Mouse (Mus musculus): ENCODE measurements around the gene Lrrc8d. TPM values are rescaled to one million over a fixed set of nuclear protein-coding genes. Genes with fewer than 3 reads are reported as not detected.
A peak's percentile ranks its signal among the peaks of the same experiment; 100 is the strongest.

The Lrrc8d gene
- polyA plus RNA-seq (2015; fragmentation: Nextera tagmentation; extraction: Ambion mirVana): 8.8 and 9.7 TPM in 2 replicates

DNA sequence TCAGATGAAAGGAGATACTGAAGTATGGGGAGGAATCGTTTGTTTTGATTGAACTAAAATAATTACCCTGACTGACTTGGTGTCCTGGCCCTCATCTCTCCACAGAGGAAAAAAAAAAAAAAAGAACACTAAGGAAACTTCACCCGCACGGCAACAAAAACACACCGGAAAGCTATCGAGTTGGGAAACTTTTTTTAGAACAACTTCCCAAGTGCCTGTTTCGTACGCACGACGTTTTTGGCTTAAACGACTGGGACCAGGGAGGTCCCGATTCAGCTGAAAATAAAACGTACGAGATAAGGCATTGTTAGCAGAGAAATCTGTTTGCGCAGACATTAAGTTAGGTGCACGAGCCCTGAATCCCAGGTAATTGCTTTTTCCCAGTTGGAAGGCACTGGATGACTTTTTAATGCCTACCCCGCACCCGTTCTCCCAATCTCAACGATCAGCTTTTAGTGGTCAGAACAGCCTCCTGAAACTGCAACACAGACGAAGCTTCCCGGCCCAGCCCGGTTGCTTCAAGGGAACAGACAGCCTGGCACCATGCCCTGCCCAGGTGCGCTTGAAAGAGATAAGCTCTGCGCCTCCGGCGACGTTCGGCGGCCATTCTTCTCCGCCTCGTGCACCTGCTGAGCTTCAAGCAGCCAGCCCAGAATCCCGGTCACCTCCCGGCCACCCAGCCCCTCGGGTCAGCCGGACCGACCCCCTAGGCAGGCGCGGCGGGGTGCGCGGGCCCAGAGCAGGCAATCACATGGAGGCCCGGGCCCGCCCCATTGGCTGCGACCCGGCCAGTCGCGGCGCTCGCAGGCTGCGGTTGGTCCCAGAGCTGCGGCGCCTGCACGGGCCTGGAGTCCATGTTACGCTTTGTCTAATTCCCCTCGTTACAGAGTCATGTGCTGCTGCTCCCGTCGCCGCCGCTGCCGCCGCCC, at the start of gene Lrrc8d:
TSS of gene Lrrc8d (plus strand) at position 829 of the 929 bp plus-strand sequence.
- peak within 1 kb of the TSS; percentile 93 for H3K27ac ChIP-seq (ENCODE audit: low read length)
- H3K27me3 ChIP-seq (ENCODE audit: control insufficient read depth, insufficient read depth, low read length): no peaks in the 10 kb centered on the region
- H3K4me3 ChIP-seq (replicated peaks; ENCODE audit: low read length): peak within 1 kb of the TSS; percentile 88
- H3K4me1 ChIP-seq (ENCODE audit: control insufficient read depth, insufficient read depth, low read length): peaks cover 19% of the 10 kb centered on the region; the same call in 1 of the 2 replicates
- peak within 1 kb of the TSS; percentile 93 for H3K9ac ChIP-seq (ENCODE audit: low read length)
- 2% methylated on average over 60 of the region's 60 CpGs for WGBS
- peak; percentile 89 for ATAC-seq (ENCODE audit: insufficient read depth, low FRiP score)
- H3K9me3 ChIP-seq (replicated peaks; ENCODE audit: control insufficient read depth, low read length): no peaks in the 10 kb centered on the region
- peak within 1 kb of the TSS; percentile 93 for H3K4me2 ChIP-seq (ENCODE audit: low read depth, low read length)
- no peaks in the 10 kb centered on the region for H3K36me3 ChIP-seq (ENCODE audit: control insufficient read depth, insufficient read depth, low read length)

DNA sequence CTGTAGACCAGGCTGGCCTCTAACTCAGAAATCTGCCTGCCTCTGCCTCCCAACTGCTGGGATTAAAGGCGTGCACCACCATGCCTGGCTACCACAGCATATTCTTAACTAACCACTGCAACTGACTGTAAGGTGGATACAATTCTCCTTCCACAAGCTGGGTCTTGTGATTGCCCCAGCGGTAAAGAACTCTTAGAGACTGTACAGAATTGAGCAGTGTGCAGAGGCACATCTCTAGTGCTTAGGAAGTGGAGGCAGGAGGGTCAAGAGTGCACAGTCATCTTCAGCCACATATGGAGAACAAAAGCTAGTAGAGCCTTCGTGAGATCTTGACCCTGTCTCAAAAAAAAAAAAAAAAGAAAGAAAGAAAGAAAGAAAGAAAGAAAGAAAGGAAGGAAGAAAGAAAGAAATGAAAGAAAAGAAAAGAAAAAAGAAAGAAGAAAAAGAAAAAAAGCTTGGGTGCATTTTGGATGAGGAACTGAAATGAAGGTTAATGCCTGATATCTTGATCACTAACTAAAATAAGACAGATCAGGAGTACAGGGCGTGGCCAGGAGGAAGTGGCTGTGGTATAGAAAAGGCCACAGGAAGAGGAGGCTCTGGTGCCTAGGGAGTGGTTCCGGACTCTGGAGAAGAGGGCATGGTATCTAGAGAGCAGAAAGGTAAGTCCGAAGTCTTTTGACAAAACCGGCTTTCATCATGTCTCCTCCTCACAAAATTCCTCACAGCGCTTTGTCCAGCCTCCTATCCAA, 48.9 kb upstream of the Lrrc8d start:
- 0 out of 2 replicates have a peak overlapping the region, but pooled peaks have one; percentile 15 for H3K27ac ChIP-seq (ENCODE audit: low read length)
- no peaks in the 10 kb centered on the region for H3K27me3 ChIP-seq (ENCODE audit: control insufficient read depth, insufficient read depth, low read length)
- ATAC-seq (ENCODE audit: insufficient read depth, low FRiP score): no peak
- peak overlapping the region; percentile 4; the same call in 1 of the 2 replicates for H3K4me2 ChIP-seq (ENCODE audit: low read depth, low read length)
- no peaks in the 10 kb centered on the region for H3K36me3 ChIP-seq (ENCODE audit: control insufficient read depth, insufficient read depth, low read length)
- 0 out of 2 replicates have a peak, but pooled peaks cover 6% of the 10 kb centered on the region for H3K4me1 ChIP-seq (ENCODE audit: control insufficient read depth, insufficient read depth, low read length)
- no peak overlapping the region for H3K4me3 ChIP-seq (replicated peaks; ENCODE audit: low read length)
- H3K9me3 ChIP-seq (replicated peaks; ENCODE audit: control insufficient read depth, low read length): no peaks in the 10 kb centered on the region
- H3K9ac ChIP-seq (ENCODE audit: low read length): no peak overlapping the region
- 76% methylated on average over 8 of the region's 8 CpGs for WGBS

DNA sequence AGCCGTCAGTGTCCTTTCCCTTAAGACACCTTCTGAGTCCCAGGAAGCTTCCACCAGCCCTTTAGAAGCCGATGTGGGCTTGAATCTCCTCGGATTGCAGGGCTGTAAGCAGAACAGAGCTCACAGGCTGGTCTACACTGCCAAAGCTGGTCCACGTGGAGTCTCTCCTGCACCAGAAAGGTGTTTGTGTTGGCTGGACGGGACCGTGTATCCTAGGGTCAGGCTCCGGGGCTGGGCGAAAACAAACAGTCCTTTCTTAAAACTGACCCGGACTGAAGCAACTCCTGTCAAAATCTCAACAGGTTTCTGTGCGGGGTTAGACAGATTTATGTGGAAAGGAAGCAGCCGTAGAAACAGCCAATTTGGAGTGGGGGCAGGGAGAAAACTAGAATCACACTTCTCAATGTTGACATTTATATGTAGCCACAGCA, 48.2 kb upstream of the Lrrc8d start:
- Histone ChIP-seq H3K27ac (ENCODE audit: low read length) (0 out of 2 replicates have a peak overlapping the region, but pooled peaks have one; percentile 15), H3K9ac (ENCODE audit: low read length) (peak overlapping the region; percentile 28), H3K4me1 (ENCODE audit: control insufficient read depth, insufficient read depth, low read length) (0 out of 2 replicates have a peak, but pooled peaks cover 6% of the 10 kb centered on the region), H3K36me3 (ENCODE audit: control insufficient read depth, insufficient read depth, low read length) (no peaks in the 10 kb centered on the region), H3K27me3 (ENCODE audit: control insufficient read depth, insufficient read depth, low read length) (no peaks in the 10 kb centered on the region), H3K4me3 (replicated peaks; ENCODE audit: low read length) (no peak overlapping the region), H3K9me3 (replicated peaks; ENCODE audit: control insufficient read depth, low read length) (no peaks in the 10 kb centered on the region), H3K4me2 (ENCODE audit: low read depth, low read length) (peak overlapping the region; percentile 4; the same call in 1 of the 2 replicates)
- ATAC-seq (ENCODE audit: insufficient read depth, low FRiP score): no peak
- WGBS: 27% methylated on average over 11 of the region's 11 CpGs

DNA sequence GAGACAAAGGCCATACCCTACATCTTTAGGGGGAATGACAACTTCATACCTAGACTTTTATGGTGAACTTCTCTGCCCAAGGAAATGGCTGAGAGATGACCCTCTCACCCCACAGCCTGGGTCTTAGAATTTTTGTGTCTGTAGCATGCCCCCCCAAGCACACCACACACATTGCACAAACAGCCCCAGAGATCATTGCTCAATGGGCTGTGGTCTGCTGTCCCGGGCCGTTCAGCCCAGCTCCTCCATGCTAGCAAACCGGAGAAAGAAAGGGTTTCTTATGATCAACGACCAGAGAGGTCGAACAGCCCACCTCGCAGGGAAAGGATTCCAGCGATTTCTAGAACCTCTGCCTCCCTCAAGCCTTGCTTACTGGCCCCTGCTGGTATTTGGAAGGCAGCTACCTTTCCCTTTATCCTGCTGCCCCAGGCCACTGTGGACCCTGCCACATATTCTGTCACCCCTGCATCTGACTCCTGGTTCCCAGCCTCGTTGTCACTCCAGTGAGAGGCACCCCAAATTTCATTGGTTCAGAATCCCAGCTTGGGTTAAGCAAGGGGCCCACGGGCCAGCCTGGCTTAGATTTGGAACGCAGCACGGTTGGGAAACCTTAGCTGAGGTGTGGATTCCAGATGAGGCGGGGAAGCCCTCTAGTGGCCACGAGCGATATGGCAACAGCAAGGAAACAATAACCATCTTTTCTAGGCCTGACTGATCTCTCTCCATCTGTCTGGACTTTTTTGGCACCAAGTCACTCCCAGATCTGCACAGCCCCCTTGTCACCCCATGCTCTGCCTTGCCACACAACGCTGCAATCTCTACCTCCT, 45.3 kb upstream of the Lrrc8d start:
- H3K4me2 ChIP-seq (ENCODE audit: low read depth, low read length): peak overlapping the region; percentile 34
- no peaks in the 10 kb centered on the region for H3K27me3 ChIP-seq (ENCODE audit: control insufficient read depth, insufficient read depth, low read length)
- H3K9me3 ChIP-seq (replicated peaks; ENCODE audit: control insufficient read depth, low read length): no peaks in the 10 kb centered on the region
- H3K36me3 ChIP-seq (ENCODE audit: control insufficient read depth, insufficient read depth, low read length): no peaks in the 10 kb centered on the region
- H3K4me1 ChIP-seq (ENCODE audit: control insufficient read depth, insufficient read depth, low read length): no peaks in the 10 kb centered on the region
- 23% methylated on average over 15 of the region's 15 CpGs for WGBS
- H3K27ac ChIP-seq (ENCODE audit: low read length): no peak overlapping the region
- H3K9ac ChIP-seq (ENCODE audit: low read length): peak overlapping the region; percentile 43; the same call in 1 of the 2 replicates
- H3K4me3 ChIP-seq (replicated peaks; ENCODE audit: low read length): no peak overlapping the region
- ATAC-seq (ENCODE audit: insufficient read depth, low FRiP score): peak; percentile 77

DNA sequence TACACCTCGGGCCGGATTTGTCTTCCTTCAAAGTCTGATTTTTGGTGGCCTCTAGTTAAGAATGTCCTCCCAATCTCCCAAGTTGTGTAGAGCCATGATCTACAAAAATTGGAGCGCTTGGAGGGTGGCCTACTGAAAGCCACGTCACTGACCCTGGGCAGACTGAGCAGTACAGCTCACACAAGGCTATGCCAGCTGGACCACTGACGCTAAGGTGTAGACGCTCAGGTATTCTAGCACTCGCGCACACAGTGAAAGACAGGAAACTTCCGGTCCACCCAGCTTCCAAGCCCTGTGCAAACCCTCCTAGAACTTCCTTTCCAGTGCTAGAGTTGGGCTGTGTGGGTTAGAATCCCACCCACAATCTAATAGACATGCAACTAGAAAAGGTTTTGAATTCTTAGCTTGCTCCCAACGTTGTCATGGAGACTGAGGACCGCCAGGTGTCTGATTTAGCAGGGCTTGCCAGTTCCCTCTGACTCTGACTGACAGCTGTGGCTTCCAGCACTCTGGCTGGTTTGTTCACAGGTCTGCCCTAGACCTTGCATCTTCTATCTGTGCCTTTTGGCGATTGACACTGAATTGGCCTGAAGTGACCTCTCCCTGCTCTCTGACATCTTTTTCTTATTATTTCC, 44.6 kb upstream of the Lrrc8d start:
- Histone ChIP-seq H3K4me1 (ENCODE audit: control insufficient read depth, insufficient read depth, low read length) (no peaks in the 10 kb centered on the region), H3K36me3 (ENCODE audit: control insufficient read depth, insufficient read depth, low read length) (no peaks in the 10 kb centered on the region), H3K9ac (ENCODE audit: low read length) (0 out of 2 replicates have a peak overlapping the region, but pooled peaks have one; percentile 8), H3K27ac (ENCODE audit: low read length) (no peak overlapping the region), H3K4me2 (ENCODE audit: low read depth, low read length) (no peak overlapping the region), H3K4me3 (replicated peaks; ENCODE audit: low read length) (no peak overlapping the region), H3K9me3 (replicated peaks; ENCODE audit: control insufficient read depth, low read length) (no peaks in the 10 kb centered on the region), H3K27me3 (ENCODE audit: control insufficient read depth, insufficient read depth, low read length) (no peaks in the 10 kb centered on the region)
- no peak for ATAC-seq (ENCODE audit: insufficient read depth, low FRiP score)
- 68% methylated on average over 12 of the region's 12 CpGs for WGBS

DNA sequence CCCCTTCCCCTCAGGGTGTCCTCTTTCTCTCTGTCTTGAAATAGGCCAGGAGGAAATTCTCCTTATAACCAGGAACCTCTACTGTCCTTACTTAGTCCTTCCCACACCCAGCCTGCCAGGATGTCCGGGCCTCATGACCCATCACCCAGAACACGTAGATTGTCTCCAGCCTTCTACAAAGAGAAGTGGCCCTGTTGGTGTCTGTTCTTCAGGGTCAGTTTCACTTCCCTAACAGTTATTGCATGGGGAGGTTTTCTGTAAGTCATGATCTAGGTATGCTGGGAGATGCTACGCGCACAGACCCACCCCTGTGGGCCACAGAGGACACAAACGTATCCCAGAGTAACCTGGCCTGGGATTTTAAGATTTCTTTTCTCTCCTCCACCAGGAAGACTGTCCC, 37.9 kb upstream of the Lrrc8d start:
- H3K36me3 ChIP-seq (ENCODE audit: control insufficient read depth, insufficient read depth, low read length): no peaks in the 10 kb centered on the region
- H3K4me2 ChIP-seq (ENCODE audit: low read depth, low read length): no peak overlapping the region
- WGBS: 85% methylated on average over 5 of the region's 5 CpGs
- no peak overlapping the region for H3K9ac ChIP-seq (ENCODE audit: low read length)
- ATAC-seq (ENCODE audit: insufficient read depth, low FRiP score): no peak
- H3K4me3 ChIP-seq (replicated peaks; ENCODE audit: low read length): no peak overlapping the region
- H3K9me3 ChIP-seq (replicated peaks; ENCODE audit: control insufficient read depth, low read length): no peaks in the 10 kb centered on the region
- H3K27me3 ChIP-seq (ENCODE audit: control insufficient read depth, insufficient read depth, low read length): no peaks in the 10 kb centered on the region
- no peak overlapping the region for H3K27ac ChIP-seq (ENCODE audit: low read length)
- no peaks in the 10 kb centered on the region for H3K4me1 ChIP-seq (ENCODE audit: control insufficient read depth, insufficient read depth, low read length)

DNA sequence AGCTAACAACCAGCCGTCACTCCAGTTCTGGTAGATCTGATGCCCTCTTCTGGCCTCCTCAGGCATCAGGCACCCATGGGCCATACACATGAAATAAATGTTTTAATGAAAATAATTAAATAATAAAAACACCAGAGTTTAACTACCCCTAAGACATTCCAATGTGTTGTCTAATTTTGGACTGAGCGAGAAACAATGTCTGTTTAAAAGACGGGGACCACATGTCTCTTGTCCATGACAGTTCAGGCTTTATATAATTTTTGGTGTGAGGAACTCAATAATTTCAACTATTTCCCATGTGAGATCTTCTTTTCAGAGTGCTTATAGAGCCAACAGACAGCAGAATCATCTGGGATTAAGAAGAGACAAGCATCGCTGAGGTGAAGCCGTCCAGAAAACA, 32.8 kb upstream of the Lrrc8d start:
- H3K4me3 ChIP-seq (replicated peaks; ENCODE audit: low read length): no peak overlapping the region
- H3K36me3 ChIP-seq (ENCODE audit: control insufficient read depth, insufficient read depth, low read length): no peaks in the 10 kb centered on the region
- H3K4me2 ChIP-seq (ENCODE audit: low read depth, low read length): no peak overlapping the region
- WGBS: 76% methylated on average over 5 of the region's 5 CpGs
- no peak overlapping the region for H3K9ac ChIP-seq (ENCODE audit: low read length)
- H3K27ac ChIP-seq (ENCODE audit: low read length): no peak overlapping the region
- H3K9me3 ChIP-seq (replicated peaks; ENCODE audit: control insufficient read depth, low read length): no peaks in the 10 kb centered on the region
- no peaks in the 10 kb centered on the region for H3K4me1 ChIP-seq (ENCODE audit: control insufficient read depth, insufficient read depth, low read length)
- no peaks in the 10 kb centered on the region for H3K27me3 ChIP-seq (ENCODE audit: control insufficient read depth, insufficient read depth, low read length)
- no peak for ATAC-seq (ENCODE audit: insufficient read depth, low FRiP score)

DNA sequence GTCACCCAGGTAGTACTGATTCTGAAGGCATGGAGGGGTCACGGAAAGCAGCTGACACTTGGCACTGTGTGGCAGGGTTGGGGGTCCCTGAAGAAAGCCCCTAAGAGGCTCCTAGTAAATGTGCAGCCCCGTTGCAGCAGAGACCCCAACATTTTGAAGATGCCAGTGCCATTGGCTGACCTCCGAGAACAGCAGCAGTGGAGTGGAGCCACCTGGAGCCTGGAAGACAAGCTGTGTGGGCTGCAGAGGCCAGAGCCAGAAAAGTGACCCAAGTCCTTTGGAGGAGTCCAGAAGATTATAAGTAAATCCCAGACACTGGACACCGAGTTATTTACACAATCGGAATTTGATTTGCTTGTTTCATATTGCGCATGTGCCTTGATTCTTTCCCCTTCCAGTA, 32.4 kb upstream of the Lrrc8d start:
- no peak overlapping the region for H3K27ac ChIP-seq (ENCODE audit: low read length)
- no peak for ATAC-seq (ENCODE audit: insufficient read depth, low FRiP score)
- no peak overlapping the region for H3K4me3 ChIP-seq (replicated peaks; ENCODE audit: low read length)
- H3K4me2 ChIP-seq (ENCODE audit: low read depth, low read length): no peak overlapping the region
- no peaks in the 10 kb centered on the region for H3K9me3 ChIP-seq (replicated peaks; ENCODE audit: control insufficient read depth, low read length)
- H3K9ac ChIP-seq (ENCODE audit: low read length): no peak overlapping the region
- no peaks in the 10 kb centered on the region for H3K36me3 ChIP-seq (ENCODE audit: control insufficient read depth, insufficient read depth, low read length)
- H3K27me3 ChIP-seq (ENCODE audit: control insufficient read depth, insufficient read depth, low read length): no peaks in the 10 kb centered on the region
- H3K4me1 ChIP-seq (ENCODE audit: control insufficient read depth, insufficient read depth, low read length): no peaks in the 10 kb centered on the region
- 66% methylated on average over 6 of the region's 6 CpGs for WGBS

Measured in stomach, embryonic 16.5 days (tissue).